Mouse (Mus musculus) ES-E14 (cell line): ENCODE measurements around the gene Stard9. TPM values are rescaled to one million over a fixed set of nuclear protein-coding genes. Genes with fewer than 3 reads are reported as not detected.
A peak's percentile ranks its signal among the peaks of the same experiment; 100 is the strongest.

Experiments used
- DNase-seq: peaks from one replicate; pipeline ENCODE4 v3.0.0-alpha.2; 2013; ENCODE audit warnings: low read depth, low spot score
- H3K27ac ChIP-seq: 2 replicates; pipeline ENCODE4 v1.5.1; 2012; ENCODE audit warnings: low read depth, mild to moderate bottlenecking, low read length, moderate library complexity, mixed read lengths; ENCODE audit not compliant: poor library complexity, insufficient read depth, severe bottlenecking
- H3K36me3 ChIP-seq: 2 replicates; pipeline ENCODE4 v1.6.1; 2012; ENCODE audit warnings: mild to moderate bottlenecking, low read length, moderate library complexity, mixed read lengths; ENCODE audit not compliant: control insufficient read depth, poor library complexity, insufficient read depth, severe bottlenecking
- H3K4me1 ChIP-seq, 2 experiments: fragments of 150-350 bp in 1 of 2; sonication (generic) in 1 of 2; 2 replicates each; pipeline ENCODE4 v1.6.1; 2012; ENCODE audit warnings: low read length in 2 of 2, mild to moderate bottlenecking in 1 of 2, mixed read lengths in 1 of 2; ENCODE audit not compliant: control insufficient read depth in 2 of 2, insufficient read depth in 2 of 2, poor library complexity in 1 of 2
- H3K4me3 ChIP-seq, 2 experiments: fragments of 150-350 bp in 1 of 2; sonication (generic) in 1 of 2; 2 replicates each; pipeline ENCODE4 v1.5.1; 2012; ENCODE audit warnings: low read length in 2 of 2, low read depth in 1 of 2, mild to moderate bottlenecking in 1 of 2, mixed read lengths in 1 of 2; ENCODE audit not compliant: insufficient read depth in 1 of 2, poor library complexity in 1 of 2, severe bottlenecking in 1 of 2
- H3K9ac ChIP-seq: 2 replicates; pipeline ENCODE4 v1.6.1; 2012; ENCODE audit warnings: low read depth, mild to moderate bottlenecking, low read length, mixed read lengths; ENCODE audit not compliant: poor library complexity, insufficient read depth, severe bottlenecking
- H3K9me3 ChIP-seq: fragments of 150-350 bp; sonication (generic); 2 replicates; pipeline ENCODE4 v1.6.1; 2012; ENCODE audit warnings: low read depth, mild to moderate bottlenecking, low read length; ENCODE audit not compliant: control insufficient read depth, insufficient read depth
- CHD2 ChIP-seq: IDR thresholded peaks from 2 replicates; pipeline ENCODE4 v1.6.1; 2014; ENCODE audit warnings: mild to moderate bottlenecking, low read depth, low read length, inconsistent platforms
- HCFC1 ChIP-seq: IDR thresholded peaks from 2 replicates; pipeline ENCODE4 v1.6.1; 2012; ENCODE audit warnings: low read length, inconsistent platforms, borderline replicate concordance; ENCODE audit not compliant: insufficient read depth
- MAFK ChIP-seq: IDR thresholded peaks from 2 replicates; pipeline ENCODE4 v1.6.1; 2014; ENCODE audit warnings: mild to moderate bottlenecking, low read depth, low read length, inconsistent platforms; ENCODE audit not compliant: insufficient read depth
- ZC3H11A ChIP-seq: IDR thresholded peaks from 2 replicates; pipeline ENCODE4 v1.6.1; 2012; ENCODE audit warnings: low read depth, mild to moderate bottlenecking, inconsistent platforms, low read length, borderline replicate concordance
- ZNF384 ChIP-seq: IDR thresholded peaks from 2 replicates; pipeline ENCODE4 v1.6.1; 2012; ENCODE audit warnings: low read depth, low read length, inconsistent platforms
- in situ Hi-C, 2 experiments: fragments of 600-800 bp; cut with MboI; formaldehyde crosslinking; loops; one replicate each; pipeline ENCODE4 v1.15.1; 2025; ENCODE audit warnings: low sequenced_read_pairs in 2 of 2, inconsistent platforms in 1 of 2; ENCODE audit not compliant: unreplicated experiment in 2 of 2
- total RNA-seq: library from RNA; depleted of rRNA; stranded (reverse); fragments of 300-350 nt; gene quantifications from 2 replicates; pipeline ENCODE4 v1.2.3, GENCODE M21; 2012

Gene Stard9
- total RNA-seq, 1 experiment: 3.5 TPM

DNA sequence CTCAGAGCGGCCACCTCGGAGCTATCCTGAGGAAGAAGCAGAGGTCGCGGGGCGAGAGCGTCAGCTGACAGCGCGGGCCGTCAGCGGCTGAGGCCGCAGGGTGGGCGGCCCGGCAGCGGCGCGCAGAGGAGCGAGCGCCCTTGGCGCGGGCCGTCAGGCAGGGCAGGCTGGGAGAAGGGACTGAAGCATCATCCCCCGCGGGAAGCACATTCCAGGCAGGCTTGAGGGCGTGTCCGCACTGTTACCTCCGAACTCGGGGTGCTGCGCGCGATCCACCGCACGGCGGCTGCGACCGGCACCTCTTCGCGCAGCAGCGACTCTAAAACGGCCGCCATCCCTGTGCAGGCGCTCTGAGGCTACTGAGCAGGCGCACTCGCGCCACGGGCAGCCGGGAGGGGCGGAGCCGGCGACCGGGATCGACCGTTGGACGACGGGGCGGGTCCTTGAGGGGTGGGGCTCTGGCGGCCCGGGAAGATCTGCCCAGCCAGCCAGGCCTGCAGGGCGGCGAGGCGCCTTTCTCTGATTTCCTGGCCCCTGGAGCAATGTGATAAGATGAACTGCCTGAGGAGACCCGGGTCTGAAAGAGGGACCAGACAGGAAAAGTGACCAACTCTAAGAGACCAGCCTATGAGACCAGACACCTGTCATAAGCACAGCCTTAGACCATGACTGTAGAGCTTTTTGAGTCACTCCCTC, 102.4 kb downstream of the Stard9 start:
- peaks cover 13% of the 10 kb centered on the region for H3K36me3 ChIP-seq
- H3K9ac ChIP-seq: peak overlapping the region; percentile 91
- peaks cover 2 to 6% of the 10 kb centered on the region in 2 experiments; a peak in 2 of 4 replicates for H3K4me1 ChIP-seq
- H3K9me3 ChIP-seq: no peaks in the 10 kb centered on the region
- peak overlapping the region; percentile 86 to 95 for H3K4me3 ChIP-seq
- peak overlapping the region; percentile 62 for H3K27ac ChIP-seq
- TF ChIP-seq CHD2 (no peak), MAFK (no peak), HCFC1 (no peak), ZC3H11A (no peak), ZNF384 (no peak)
- DNase-seq: peak; percentile 86
- in situ Hi-C loops: no loop called here

DNA sequence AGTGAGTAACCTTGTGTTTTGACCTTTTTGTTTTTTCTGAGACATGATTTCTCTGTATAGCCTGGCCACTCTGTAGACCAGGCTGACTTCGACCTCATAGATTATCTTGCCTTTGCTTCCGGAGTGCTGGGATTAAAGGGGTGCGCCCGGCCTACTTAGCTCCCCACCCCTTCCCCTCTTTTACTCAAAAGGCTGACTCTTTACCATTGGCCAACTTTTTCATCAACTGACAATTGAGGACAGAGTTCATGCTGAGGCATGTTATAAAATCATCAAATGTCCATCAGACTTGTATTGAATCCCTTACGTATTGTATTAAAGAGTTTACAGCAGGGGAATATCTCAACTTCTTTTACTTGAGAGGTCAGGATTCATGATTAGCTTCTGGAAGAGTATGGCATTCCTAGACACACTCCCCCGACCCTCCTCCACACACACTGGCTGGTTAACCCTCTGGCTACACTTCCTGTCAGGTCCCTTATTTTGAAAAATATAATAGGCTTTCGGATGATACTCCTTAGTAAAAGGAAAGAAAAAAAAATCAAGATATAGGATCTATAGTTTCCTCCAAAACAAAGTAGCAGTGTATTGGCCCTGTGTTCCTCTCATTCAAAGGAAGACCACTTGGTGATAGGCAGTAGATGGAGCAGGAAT, 103.1 kb downstream of the Stard9 start:
- Histone ChIP-seq H3K36me3 (peaks cover 11% of the 10 kb centered on the region), H3K9me3 (no peaks in the 10 kb centered on the region), H3K9ac (peak overlapping the region; percentile 70; the same call in 1 of the 2 replicates), H3K27ac (peak overlapping the region; percentile 52; the same call in 1 of the 2 replicates), H3K4me3 (peak overlapping the region; percentile 86 to 95), H3K4me1 (peaks cover 2 to 6% of the 10 kb centered on the region in 2 experiments; a peak in 2 of 4 replicates)
- no peak for TF ChIP-seq ZC3H11A
- no peak for TF ChIP-seq HCFC1
- TF ChIP-seq MAFK: no peak
- TF ChIP-seq ZNF384: no peak
- no peak for TF ChIP-seq CHD2
- no peak for DNase-seq
- in situ Hi-C loops: no loop called here

DNA sequence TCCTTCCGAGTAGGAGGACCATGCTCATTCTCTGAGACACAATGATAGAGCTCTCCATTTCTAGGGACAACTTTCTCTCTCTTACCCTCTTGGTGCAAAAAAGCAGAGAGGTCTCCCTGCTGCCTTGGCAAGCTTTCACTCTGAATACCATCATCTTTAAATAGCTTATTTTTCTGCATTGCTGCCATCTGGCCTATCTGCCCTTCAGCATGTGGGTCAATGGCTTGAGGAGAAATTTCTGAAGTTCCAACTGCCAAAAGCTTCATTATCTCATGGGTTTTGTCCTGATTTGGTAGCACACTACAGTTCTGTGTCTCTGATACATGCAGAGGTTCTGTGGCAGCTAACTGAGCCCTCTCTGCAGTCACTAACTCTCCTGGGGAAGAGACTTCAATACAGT, 116.6 kb downstream of the Stard9 start:
- Histone ChIP-seq H3K4me1 (no peaks in the 10 kb centered on the region), H3K36me3 (no peaks in the 10 kb centered on the region; the same call in 1 of the 2 replicates), H3K27ac (no peak overlapping the region), H3K9me3 (no peaks in the 10 kb centered on the region), H3K4me3 (no peak overlapping the region), H3K9ac (no peak overlapping the region)
- in situ Hi-C loops: no loop called here
- DNase-seq: no peak
- TF ChIP-seq ZNF384 (no peak), MAFK (no peak), CHD2 (no peak), HCFC1 (no peak), ZC3H11A (no peak)

DNA sequence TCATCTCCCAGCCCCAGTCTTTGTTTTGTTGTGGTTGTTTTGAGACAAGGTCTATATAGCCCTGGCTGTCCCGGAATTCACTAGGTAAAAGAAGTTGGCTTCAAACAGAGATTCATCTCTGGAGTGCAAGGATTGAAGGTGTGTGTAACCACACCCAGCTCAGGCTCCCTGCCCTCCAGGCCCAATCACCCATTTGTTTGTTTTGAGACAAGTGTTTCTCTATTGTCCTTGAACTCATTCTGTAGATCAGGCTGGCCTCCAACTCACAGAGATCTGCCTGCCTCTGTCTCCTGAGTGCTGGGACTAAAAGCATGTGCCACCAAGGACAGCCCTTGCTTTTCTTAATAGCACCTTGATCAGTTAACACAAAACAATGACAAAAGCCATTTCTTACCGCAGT, 119.1 kb downstream of the Stard9 start:
- Histone ChIP-seq H3K27ac (no peak overlapping the region), H3K9me3 (no peaks in the 10 kb centered on the region), H3K36me3 (no peaks in the 10 kb centered on the region; the same call in 1 of the 2 replicates), H3K4me3 (no peak overlapping the region), H3K9ac (no peak overlapping the region), H3K4me1 (no peaks in the 10 kb centered on the region)
- TF ChIP-seq ZC3H11A (no peak), CHD2 (no peak), MAFK (no peak), HCFC1 (no peak), ZNF384 (no peak)
- no peak for DNase-seq
- in situ Hi-C loops: no loop called here
